Mouse (Mus musculus) lung, postnatal 4 days (tissue): ENCODE measurements at regions not wholly inside any gene's neighbourhood (a gene's known extent, or its start where the extent isn't known, plus 50 kb on each side); places are given as distances from the start of the nearest gene placed in this dataset.
"Not testable (repeated sequence)": the region's sequence is repeated elsewhere in the genome, so short reads cannot be mapped to it uniquely, and the experiment has no call there.

ENCODE experiments used
- DNase-seq, 2 experiments: peaks; one replicate each; pipeline ENCODE4 v3.0.0; 2021

DNA sequence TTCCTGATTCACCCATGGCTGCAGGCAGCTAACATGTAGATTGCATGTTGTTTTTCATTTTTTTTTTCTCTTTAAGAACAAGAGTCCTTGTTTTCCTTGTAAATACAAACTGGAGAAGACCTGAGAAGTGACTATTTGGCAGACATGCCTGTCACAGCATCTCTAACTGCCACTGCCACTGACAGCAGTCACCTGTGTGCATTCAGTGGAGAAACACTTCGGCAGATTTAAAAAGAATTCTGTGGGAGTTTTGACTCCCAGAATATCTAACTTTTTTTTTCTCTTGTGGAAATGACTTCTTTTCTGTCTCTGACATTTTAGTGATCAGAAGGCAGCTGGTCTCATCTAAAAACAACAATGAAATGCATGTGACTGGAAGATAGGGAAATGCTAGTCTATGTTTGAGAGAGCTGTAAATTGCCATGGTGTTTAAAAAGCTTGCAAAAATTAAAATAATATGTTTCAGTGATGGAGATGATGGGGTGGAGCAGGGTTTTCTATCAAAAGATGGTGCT, 526.0 kb upstream of the Agtr1b start:
- no peak for DNase-seq

DNA sequence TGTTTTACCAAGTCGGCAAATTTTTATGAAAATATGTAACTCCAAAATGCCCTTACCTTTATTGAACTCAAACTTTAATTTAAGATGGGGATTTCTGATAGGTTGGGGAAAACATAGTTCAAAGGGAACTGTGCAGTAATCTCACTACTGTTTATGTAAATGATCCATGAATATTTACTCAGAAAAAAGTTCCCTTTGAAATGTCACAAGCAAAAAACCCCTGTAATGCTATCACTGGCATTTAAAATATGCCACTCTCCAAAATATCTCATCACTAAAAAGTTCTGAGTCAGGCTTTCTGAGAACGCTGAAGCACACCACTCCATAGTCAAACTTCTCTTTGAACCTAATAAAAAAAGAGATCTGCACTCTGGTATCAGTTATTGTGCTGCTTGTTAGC, 497.3 kb upstream of the Agtr1b start:
- no peak for DNase-seq

DNA sequence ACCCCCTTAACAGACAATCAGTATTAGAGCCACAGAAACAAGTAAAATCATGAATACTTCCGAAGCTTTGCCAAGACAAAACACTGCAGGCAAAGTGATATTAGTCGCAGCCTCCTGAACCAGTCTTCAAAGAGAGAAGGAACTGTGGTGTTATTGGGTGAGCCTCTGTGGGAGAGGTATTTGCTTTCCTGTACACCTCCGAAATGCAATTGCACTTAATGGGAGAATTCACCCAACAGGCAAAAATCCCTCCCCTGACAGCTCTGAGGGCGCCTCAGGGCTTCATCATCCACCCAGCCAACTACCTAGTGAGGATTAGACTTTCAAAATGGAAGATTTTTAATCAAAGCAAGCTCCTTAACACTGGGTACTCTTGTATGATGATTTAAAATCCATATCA, 464.1 kb upstream of the Agtr1b start:
- no peak for DNase-seq

DNA sequence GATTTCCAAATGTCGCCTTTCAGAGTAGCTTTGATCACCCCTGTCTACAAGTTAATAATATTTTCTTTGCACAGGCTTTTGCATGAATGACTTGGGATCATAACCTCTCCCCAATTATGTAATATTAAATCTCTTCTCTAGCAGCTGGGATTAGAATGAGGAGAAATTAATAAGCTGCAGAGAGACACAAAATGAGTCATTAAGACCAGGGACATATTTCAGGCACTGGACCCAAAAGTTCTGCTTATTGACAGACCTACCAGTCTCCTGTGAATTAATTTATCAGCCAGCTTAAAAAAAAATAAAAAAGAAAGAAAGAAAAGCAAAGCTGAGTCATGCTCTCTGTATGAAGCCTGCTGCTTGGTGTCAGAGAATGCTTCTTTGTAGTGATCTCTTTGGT, 462.4 kb upstream of the Agtr1b start:
- DNase-seq: no peak

DNA sequence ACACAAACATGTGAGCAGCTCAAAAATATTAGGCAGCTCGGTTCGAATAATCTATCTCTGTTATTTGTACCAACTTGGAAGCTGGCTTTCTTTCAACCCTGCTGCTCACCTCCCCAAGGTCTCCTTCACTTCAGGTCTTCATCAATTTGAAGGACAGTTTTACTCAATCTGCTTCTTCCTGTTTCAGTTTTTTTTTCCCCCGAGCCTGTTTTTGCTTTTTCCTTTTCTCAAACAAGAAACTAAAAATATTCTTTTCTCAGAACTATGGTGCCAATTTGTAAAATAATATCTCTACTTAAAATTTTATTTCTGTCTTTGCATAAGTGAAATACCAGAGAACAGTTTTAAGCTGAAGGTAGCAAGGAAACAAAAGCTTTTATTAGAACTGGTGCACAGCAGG, 461.8 kb upstream of the Agtr1b start:
- no peak for DNase-seq

DNA sequence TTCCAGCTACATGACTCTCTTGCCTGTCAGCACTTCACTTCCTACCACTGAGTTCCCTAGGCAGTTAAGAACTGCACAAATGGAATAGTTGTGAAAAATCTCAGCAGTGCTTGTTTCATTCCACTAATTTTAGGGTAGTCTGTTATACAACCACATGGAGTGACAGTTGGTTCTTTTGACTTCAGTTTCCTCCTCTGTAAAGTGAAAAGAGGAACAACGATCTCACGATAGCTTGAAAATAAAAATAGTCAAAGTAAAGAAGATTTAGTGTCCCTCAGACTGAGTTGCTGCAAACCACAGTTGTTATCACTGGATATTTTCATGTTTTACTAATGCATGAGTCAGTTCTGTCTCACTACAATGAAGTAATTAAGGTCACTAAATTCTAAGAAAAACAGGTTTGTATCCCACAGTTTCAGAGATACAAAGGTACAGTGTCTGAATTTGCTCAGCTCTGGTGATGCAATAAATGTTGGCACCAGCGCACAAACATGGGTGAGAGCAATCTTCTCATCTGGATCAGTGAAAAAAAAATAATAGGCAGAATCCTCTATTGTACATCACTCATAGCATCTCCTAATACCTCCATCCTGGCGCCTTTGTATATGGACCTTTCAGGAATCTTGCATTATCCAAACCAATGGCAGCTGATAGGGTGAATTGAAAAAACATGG, 458.8 kb upstream of the Agtr1b start:
- no peak for DNase-seq

DNA sequence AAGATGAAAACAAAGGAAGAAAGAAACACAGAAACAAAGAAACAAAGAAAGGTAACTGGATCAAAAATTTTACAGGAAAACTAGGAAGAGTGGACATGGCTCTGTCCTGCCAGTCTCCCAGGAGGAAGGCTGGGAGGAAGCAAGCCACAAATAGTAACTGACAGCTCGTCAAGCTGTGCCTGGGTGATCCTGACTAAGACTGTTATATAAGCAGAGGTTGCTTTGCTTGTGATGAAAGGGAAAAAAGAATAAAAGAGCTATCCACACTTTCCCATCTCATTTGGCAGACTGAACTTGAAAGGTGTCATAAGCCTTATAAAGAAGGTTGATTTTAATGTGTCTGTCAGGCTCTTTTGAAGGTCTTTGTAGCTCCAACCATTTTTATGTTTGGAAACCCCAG, 455.2 kb upstream of the Agtr1b start:
- DNase-seq: no peak

DNA sequence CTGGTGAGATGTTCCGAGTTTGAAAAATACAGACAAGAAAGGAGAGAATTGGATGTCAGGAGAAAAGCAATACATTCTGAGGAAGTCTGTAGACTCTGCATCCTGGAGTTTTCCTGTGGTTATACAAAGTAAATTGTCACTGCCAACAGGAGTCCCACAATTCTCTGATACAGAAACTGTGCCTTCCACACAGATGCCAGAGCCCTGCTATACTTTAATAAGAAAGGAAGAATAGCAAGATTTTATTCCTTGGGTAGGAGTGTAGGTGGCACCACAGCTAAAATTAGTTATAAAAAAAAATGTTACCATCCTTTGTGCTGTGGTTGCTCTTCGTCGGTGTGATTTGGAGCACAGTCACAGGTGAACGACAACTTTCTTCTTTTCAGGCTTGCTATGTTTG, 454.7 kb upstream of the Agtr1b start:
- DNase-seq: no peak

DNA sequence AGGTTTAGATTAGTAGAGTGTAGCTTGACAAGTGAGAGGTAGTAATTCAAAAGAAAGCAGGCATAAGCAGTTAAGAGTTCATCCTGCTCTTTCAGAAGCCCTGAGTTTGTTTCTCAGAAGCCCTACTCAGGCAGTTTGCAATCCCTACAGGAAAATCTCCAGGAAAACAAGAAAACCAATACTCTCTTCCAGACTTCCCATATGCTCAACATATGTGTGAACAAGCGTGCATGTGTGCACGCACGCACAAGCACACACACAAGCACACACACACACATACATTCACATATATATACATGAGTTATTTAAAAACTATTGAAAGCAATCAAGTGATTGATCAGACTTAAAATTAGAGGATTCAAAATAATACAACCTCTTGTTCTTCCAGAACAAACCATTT, 453.1 kb upstream of the Agtr1b start:
- DNase-seq: no peak

DNA sequence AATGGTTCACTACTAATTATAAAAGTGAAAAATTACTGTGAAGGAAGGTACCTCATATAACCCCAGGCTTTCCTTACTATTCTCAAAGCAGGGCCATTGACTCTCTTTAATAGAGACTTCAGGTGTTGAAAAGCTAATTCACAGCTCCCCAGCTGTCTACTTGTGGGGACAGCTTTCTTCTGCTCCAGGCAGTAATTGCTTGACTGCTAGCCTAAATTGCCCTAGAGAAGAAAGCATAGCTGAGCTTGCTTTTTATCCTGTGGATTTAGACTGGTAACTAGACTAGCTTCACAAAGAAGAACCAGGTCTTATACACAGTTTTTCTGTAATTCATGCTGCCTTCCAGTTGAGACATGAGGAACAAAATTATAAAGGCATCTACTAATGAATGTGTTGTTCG, 452.6 kb upstream of the Agtr1b start:
- no peak for DNase-seq

DNA sequence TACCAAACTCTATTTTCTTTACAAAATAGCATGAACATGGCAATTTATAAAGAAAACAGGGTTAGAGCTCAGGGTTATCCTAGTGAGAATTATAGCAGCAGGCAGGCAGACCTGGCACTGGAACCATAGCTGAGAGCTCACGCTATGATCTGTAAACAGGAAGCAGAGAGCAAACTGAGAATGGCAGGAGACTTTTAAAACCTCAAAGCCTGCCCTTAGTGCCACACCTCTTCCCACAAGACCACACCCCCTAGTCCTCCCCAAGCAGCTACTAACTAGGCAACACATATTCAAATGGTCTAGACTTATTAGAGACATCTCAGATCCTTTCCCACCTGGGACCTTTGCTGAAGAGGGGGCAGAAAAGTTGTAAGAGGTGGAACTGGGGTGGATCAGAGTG, 449.6 kb upstream of the Agtr1b start:
- no peak for DNase-seq

DNA sequence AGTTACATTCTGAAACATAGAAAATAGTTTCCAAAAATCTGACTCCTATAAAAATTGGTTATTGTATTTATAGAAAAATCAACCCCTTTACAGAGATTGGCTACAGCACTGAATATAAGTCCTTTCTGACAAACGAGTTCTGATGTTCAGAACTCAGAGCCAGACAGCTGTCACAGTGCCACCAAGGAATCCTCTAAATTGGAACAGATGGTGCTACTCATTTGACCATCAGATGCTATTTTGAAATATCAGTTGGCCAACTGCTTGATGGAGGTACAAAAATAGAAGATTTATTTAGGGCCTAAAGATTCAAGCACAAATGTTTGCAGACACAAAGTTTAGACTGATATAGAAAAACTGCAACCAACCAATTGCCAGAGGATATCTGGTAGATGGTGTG, 427.3 kb upstream of the Agtr1b start:
- DNase-seq: no peak

DNA sequence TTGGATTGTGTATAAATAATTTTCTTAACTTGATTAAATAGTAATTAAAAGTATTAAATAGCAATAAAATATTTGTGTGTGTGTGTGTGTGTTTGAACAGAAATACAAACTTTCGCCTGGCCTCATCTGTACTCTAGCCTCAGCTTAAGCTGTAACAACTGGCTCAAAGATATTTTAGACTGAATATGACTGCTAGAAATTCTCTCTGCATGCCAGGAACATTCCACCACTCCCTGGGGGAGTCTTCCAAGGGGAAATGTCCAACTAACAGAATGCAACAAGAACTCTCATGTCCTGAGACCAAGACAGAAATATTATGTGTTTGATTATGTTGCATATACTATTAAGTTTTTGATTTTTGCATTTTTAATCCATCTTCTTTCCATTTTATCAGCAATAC, 425.5 kb upstream of the Agtr1b start:
- no peak for DNase-seq

DNA sequence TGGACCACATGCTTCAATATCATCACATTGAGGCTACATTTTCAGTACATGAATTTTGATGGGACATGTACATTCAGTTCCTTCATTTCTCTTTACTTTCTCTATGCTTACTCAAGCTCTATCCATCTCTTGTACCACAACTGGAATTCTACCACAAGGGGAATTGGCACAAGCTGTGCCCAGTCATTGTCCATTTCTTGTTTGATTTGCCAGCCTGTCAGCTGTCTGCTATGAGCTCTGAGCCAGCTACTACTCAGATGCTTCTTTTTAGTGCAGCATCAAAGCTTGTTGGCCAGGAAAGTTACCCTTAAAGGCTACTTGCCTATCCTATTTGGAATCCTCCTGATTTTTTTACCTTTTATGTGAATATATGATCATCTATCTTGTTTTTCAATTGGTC, 410.9 kb upstream of the Agtr1b start:
- no peak for DNase-seq

DNA sequence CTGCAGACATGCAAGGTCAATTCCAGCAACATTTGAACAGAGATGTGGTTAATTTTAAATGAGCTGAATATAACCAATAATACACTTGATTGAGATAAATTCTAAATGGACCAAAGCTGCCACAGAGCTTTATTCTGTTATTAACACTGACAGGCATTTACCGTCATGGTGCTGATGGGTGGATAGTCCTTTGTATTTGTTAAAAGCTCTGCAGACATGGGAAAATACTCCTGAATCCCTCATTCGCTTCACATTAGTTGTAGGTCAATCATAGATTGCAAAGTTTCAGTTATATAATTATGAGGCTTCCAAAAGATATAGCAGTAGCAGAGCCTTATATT, 410.0 kb upstream of the Agtr1b start:
- DNase-seq: no peak

DNA sequence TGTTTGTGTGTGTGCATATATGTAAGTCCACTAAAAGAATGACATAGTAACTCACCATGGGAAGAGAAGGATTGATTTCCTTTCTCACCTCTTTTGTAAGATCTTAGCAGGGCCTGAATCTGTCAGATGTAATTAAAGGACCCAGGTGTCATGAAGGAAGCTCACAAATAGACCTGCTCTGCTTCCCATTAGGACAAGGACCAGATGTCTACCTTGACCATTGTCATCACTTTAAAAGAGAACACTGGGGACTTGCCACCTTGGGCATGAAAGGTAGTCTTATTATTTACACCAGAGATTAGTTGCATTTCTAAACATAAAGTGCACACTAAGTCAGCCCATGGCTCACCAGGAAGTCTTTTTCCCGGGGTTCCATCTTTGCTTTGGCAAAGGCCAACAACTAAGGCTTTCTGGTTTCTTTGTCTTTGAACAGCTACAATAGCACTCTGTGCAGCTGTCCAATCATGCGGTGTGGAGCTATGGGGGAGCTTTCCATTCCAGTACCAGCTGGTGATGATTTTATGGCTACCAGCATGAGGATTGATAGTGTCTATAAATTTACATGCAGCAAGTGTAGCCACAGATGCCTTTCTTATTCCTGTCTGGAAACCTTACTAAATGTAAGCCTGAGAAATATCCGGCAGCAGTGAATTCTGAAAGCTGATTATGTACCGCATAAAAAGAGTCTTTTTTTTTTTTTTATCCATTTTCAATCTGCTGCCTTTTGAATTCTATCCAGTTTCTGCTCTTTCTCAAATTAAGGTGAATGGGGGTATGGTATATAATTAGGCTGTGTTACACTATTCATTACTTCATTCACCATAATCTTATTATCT, 409.4 kb upstream of the Agtr1b start:
- no peak for DNase-seq

DNA sequence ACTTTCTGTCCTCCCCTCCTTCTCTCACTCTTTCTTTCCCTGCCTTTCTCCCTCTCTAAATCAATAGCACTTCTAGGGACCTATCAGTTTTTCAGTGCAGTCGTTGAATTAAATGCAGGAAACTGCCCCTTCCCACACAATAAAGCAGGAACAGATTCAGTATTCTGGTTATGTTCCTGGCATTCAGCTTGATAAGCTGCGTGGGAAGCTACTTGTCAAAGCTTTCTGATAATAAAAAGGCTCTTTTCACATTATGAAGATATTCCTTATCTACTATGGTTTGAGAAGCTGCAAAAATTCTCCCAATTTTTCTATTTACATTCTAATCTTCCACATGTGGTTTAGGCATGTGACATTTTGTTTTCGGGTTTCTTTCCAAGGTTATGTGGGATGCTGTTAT, 367.3 kb upstream of the Agtr1b start:
- DNase-seq: no peak

DNA sequence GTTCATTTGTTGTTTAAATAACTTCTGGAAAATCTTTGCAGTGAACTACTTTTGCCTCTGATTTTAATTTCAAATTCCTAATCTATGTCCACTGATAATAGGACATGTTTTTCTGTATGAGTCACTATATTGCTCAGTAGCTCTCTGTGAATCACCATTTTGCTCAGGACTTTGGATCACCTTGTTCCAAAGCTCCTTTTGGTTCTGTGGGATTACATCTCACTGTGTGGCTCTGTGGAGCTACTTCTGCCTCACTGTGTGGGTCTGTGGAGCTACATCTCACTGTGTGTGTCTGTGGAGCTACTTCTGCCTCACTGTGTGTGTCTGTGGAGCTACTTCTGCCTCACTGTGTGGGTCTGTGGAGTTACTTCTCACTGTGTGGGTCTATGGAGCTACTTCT, 365.0 kb upstream of the Agtr1b start:
- DNase-seq: no peak

DNA sequence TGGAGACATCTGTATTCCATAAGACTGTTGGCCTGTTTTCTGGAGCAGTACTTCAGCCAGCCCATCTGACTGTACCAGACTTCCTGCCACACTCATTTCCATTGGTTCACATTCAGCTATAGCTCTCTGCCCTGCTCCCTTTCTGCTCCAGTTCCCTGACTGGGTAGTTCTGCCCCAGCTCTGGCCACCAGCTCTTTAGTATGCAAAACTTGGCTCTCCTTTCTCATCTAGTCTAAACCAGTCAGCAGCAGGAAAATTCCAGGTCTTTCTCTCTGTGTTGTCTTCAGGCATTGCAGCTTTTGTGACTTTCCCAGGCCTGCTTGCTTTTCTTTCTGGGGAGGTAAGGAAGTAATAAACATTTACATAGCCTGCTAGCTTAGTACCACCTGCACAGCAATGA, 363.5 kb upstream of the Agtr1b start:
- DNase-seq: no peak

DNA sequence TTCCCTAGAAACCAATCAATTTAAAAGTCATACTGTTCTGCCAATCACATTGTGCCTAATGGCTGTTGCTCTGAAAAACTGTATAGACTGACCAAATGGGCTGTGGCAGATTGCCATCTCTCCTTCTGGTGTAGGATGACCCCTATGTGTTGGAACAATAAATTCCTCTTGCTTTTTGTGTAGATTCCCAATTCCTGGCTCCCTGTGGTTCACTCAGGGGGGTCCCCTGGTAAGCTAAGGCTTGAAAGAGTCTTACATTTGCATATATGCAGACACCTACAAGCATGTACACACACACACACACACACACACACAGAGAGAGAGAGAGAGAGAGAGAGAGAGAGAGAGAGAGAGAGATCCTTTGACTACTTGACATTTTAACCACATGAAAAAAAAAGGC, 362.8 kb upstream of the Agtr1b start:
- DNase-seq: not testable (repeated sequence)

DNA sequence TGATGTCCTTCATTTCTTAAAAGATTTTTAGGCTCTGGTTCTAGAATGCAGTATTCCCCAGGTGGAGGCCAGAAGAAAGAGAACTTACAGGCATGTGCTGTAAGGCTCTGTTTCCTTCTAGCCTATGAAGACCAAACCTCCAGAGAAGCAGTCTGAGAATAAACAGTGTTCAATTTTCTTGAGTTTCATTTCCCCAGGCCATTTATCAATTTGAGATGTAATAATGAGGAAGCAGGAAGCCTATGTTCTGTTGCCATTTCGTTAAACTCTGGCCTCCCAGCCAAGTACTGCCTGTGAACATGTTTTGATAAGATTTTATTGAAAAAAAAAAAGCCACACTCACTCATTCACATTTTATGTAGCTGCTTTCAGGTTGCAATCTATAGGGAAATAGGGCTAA, 347.7 kb upstream of the Agtr1b start:
- no peak for DNase-seq

DNA sequence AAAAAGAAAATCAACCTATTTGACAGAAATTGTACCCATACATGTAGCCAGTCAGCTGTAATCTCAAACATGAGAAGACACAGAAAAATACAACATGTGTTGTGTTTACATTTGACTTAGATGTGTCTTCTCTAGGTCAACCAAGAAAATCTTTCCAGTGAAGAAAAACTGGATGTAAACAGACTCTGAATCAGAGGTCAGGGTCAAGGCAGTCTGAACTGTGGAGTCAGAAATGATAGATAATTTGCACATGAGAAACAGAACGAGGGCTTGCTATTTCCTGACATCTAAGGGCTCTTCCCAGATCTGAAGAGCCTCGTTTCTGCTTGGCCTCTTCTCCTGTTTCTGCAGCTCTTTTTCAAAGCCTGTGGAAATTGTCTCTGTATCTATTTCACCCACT, 342.7 kb upstream of the Agtr1b start:
- no peak for DNase-seq

DNA sequence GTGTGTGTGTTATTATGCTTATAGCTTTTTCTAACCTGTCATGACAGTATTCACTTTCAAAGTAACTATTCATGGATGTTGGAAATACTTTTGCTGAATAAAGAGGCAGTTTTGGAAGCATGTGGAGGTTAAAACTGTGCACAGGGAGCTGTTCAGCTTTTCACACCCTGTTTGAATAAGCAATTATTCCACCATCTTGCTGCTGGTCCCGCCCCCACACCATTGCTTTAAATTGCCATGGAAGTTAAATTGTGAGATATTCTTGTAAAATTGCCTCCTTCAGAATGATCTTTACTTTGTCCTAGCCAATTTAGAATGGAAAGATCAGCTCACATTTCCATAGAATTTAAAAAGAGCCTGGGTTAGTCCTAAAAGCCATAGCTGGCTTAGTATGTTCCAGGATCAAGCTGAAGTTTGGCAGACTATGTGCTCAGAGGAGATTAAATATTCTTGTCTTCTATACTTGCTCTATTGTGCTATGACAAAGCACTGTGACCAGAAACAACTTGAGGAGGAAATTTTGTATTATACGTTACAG, 328.4 kb upstream of the Agtr1b start:
- no peak for DNase-seq

DNA sequence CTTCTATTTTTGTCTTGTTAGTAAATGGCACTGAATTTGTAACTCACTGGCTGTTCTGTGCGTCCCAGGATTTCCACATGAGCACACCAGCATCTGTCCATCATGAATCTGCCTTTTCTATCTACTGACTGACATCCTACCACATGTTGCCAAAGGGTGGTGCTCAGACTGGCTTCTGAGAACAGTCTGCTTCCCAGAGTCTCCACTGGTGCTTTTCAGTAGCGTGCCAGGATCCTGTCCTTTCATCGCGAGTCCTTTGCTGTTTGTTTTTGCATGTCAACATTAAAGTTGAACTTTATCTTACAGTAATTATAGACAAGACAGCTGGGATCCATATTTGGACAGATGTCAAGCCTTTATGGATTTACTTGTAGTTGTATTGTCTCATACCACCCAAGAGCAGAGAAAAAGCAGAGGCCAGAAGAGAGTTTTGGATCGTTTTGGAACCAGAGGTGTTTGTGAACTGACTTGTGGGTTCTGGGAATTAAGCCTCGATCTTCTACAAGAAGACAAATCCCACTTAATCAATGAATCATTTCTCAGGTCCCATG, 314.0 kb upstream of the Agtr1b start:
- DNase-seq: peak; percentile 7 to 28
